Mouse (Mus musculus) thymus, postnatal 14 days (tissue): ENCODE data around the gene Gm20388.

Source experiments
- DNase-seq: peaks from one replicate; pipeline ENCODE4 v3.0.0; 2021

Gene Gm20388

GRCm38 (mm10) chr8:120426622-120427385 lies 516.2 kb downstream of the Gm20388 start:
- peak; percentile 35 for DNase-seq

DNA sequence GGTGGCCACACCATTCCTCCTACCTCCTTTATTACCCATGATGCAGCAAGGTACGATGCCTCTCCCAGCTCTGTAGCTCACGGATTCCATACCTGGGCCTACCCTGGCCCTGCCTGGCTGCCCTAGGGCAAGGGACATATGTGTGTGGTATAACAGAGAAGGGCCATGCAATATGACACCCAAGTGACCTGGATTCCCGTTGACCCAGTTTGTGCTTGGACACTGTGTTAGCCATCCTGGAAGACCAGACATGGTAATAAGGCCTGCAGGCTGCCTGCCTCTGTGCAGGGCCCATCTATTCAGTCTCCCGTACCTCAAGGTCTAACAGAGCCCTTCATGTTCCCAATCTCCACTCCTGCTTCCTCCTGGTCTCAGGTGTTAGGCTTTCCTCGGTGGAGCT lies 517.9 kb downstream of the Gm20388 start:
- DNase-seq = no peak

DNA sequence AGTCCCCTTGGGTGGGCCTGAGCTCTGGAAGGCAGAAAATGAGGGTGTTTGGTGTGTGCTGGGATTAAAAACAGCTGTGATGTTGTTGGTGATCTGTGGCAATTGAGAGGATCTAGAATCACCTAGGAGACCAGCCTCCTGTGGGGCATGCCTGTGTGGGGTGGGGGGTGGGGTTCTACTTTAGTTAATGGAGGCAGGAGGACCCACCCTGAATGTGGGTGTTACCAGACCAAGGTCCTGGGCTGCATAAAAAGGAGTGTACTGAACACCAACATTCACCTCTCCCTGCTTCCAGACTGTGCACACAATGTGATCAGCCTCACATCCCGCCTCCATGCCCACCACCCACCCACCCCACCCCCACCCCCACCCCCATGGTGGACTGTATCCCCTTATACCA lies 518.5 kb downstream of the Gm20388 start:
- DNase-seq = no peak

- DNase-seq = no peak
Measured at GRCm38 (mm10) chr8:120431042-120431441, 520.4 kb downstream of the Gm20388 start.

DNA sequence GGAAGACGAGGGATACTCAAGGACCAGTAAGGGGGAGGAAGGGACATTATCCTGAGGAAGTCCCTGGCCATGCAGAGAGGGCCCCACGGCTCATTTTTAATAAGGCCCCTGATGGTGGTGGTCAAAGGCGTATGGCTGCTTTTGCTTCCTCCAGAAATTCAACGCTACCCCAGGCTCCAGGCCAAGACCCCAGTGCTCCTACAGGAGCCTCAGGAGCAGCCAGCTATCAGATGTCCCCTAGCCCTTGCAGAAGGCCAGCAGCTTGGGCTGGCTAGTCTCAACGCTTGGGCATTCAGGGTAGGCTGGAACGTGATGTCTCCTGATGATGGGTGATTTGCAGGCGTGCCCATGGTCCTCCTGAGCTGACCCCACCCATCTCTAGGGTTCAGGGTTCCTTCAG lies 521.8 kb downstream of the Gm20388 start:
- DNase-seq = no peak

- no peak for DNase-seq
Measured at GRCm38 (mm10) chr8:120433143-120433542, 522.5 kb downstream of the Gm20388 start.

GRCm38 (mm10) chr8:120433734-120434133 lies 523.1 kb downstream of the Gm20388 start:
- peak; percentile 38 for DNase-seq

- no peak for DNase-seq
Measured at GRCm38 (mm10) chr8:120435781-120436180, 525.1 kb downstream of the Gm20388 start.

- DNase-seq = no peak
Measured at GRCm38 (mm10) chr8:120436491-120437030, 525.9 kb downstream of the Gm20388 start.

- no peak for DNase-seq
Measured at GRCm38 (mm10) chr8:120437207-120437606, 526.6 kb downstream of the Gm20388 start.

GRCm38 (mm10) chr8:120437666-120438395 lies 527.2 kb downstream of the Gm20388 start:
- DNase-seq = no peak

- DNase-seq = no peak
Measured at GRCm38 (mm10) chr8:120439309-120439708, 528.7 kb downstream of the Gm20388 start.

- DNase-seq = no peak
Measured at GRCm38 (mm10) chr8:120440739-120441138, 530.1 kb downstream of the Gm20388 start.

- DNase-seq = no peak
Measured at GRCm38 (mm10) chr8:120441637-120442036, 531.0 kb downstream of the Gm20388 start.

- DNase-seq = no peak
Measured at GRCm38 (mm10) chr8:120442306-120443003, 531.8 kb downstream of the Gm20388 start.

DNA sequence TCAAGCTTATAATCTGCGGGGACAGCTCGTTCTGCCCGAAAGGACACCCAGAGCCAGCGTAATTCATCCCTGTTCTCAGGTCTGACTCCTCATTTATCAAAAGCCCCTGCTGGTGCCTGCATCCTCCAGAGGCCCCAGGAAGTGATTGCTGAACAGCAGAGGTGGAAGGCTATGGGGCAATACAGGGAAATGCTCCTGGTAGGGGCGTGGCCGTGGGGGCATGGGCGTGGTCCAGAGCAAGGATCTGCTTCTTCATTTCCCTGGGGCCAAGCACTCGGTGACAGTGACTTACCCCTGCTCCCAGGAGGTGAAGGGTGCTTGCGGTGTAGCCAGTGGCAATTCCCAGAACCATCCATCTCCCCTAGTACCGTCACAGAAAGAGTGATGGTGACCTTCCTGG lies 534.6 kb downstream of the Gm20388 start:
- DNase-seq = no peak

DNA sequence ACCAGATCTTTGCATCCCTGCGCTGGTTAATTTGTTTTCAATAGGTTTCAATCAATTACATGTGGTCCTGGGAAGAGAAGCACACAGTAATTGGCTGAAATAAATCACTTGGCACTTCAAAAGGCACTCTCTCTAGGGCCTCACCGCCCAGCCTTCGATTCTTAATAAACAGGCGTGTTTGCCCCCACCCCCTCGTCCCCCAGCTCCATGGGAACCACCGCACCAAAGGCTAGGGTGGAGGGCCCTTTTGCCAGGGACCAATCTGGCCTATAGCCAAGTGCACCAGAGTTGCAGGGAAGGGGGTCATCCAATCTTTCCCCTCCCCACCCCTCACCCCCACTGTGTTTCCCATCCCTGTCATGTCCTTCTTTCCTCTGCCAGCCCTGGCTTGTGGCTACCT lies 537.5 kb downstream of the Gm20388 start:
- DNase-seq = no peak

- no peak for DNase-seq
Measured at GRCm38 (mm10) chr8:120449139-120449538, 538.5 kb downstream of the Gm20388 start.

- DNase-seq = no peak
Measured at GRCm38 (mm10) chr8:120449608-120450031, 539.0 kb downstream of the Gm20388 start.

DNA sequence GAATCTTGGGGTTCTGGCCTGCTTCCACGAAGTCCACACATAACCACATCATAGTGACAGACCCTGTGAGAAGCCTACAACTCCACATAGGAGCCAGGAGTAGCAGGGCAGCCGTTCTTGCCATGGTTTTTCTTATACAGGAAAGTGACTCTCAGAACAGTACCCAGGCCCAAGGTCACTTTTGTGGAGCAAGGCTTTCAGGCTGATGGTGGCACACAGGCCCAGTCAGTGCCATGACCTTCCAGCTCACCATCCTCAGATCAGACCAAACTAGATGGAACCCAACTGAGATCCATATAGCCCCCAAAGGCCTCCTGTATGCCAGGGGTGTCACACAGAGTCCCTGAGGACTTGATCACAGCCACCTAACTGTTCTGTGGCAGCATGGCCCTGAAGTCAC lies 541.5 kb downstream of the Gm20388 start:
- DNase-seq = no peak

DNA sequence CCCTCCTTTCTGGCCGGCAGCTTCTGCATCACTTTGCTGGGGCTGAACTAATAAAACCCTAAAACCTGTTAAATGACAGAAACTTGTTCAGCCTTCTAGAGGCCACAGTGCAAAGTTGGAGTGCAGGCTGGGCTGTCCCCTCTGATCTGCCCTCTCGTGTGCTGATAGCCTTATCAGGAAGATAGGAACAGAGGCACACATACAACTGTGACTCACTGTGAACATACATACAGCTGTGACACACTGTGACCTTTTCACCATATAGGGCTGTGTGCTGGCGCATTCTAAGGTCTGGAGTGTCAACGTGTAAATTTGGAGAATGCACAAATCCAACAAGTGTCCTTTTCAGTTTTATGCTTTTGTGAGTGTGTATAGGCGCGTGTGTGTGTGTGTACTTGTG lies 543.8 kb downstream of the Gm20388 start:
- DNase-seq = no peak

- no peak for DNase-seq
Measured at GRCm38 (mm10) chr8:120460375-120460774, 549.7 kb downstream of the Gm20388 start.

- no peak for DNase-seq
Measured at GRCm38 (mm10) chr8:120462119-120462551, 551.5 kb downstream of the Gm20388 start.
